Mouse (Mus musculus) kidney, adult 2 months (tissue): ENCODE data around the gene Slfnl1. TPM values are rescaled to one million over a fixed set of nuclear protein-coding genes. Genes with fewer than 3 reads are reported as not detected.

Experiments used
- DNase-seq: peaks from one replicate; pipeline ENCODE4 v3.0.0; 2021
- H3K27ac ChIP-seq: fragments of 200-500 bp; 2 replicates; pipeline ENCODE4 v1.5.1; 2012; ENCODE audit warnings: low read depth, low read length, control low read depth, inconsistent platforms; ENCODE audit not compliant: insufficient read depth
- H3K27me3 ChIP-seq: fragments of 200-500 bp; replicated peaks from 2 replicates; pipeline ENCODE4 v1.6.1; 2012; ENCODE audit warnings: mild to moderate bottlenecking, moderate library complexity, low read length, inconsistent platforms; ENCODE audit not compliant: control insufficient read depth, insufficient read depth
- H3K36me3 ChIP-seq: fragments of 200-500 bp; 2 replicates; pipeline ENCODE4 v1.6.1; 2012; ENCODE audit warnings: mild to moderate bottlenecking, moderate library complexity, low read length, inconsistent platforms; ENCODE audit not compliant: control insufficient read depth, insufficient read depth
- H3K4me1 ChIP-seq: fragments of 200-500 bp; 2 replicates; pipeline ENCODE4 v1.6.1; 2011; ENCODE audit warnings: low read length; ENCODE audit not compliant: control insufficient read depth, insufficient read depth
- H3K4me3 ChIP-seq: fragments of 200-500 bp; 2 replicates; pipeline ENCODE4 v1.5.1; 2011; ENCODE audit warnings: mild to moderate bottlenecking, low read depth, low read length, control low read depth; ENCODE audit not compliant: insufficient read depth
- CTCF ChIP-seq: fragments of 200-500 bp; conservative IDR thresholded peaks from 2 replicates; pipeline ENCODE4 v1.5.1; 2011; ENCODE audit warnings: low read depth, mild to moderate bottlenecking, control low read depth, low read length, moderate library complexity, mixed read lengths; ENCODE audit not compliant: insufficient read depth, insufficient read length
- POLR2A ChIP-seq: fragments of 200-500 bp; IDR thresholded peaks from one replicate; pipeline ENCODE4 v1.6.1; 2011; ENCODE audit warnings: low read depth, low read length, control low read depth
- WGBS: fragments of 180-500 bp; shearing (Covaris S2); methylation state at CpG from one replicate; pipeline ENCODE4 v1.1.7; 2018; 5-methylcytosine and 5-hydroxymethylcytosine counted together
- polyA plus RNA-seq: library from polyadenylated mRNA; depleted of rRNA; stranded (reverse); fragments of >200 nt; gene quantifications from 2 replicates; pipeline ENCODE4 v1.2.3, GENCODE M21; 2012; rRNA removed

The Slfnl1 gene
- polyA plus RNA-seq: 0.15 and 0.31 TPM in 2 replicates

GRCm38 (mm10) chr4:120531986-120532385, at the start of gene Slfnl1:
Gene Slfnl1, plus strand, starts transcription at chr4:120532231.
- H3K4me1 ChIP-seq: no peaks in the 10 kb centered on the region
- H3K27ac ChIP-seq: no peak within 1 kb of the TSS
- no peaks in the 10 kb centered on the region for H3K27me3 ChIP-seq
- TF ChIP-seq CTCF (no peak), POLR2A (no peak)
- 87% methylated on average over 6 of the region's 6 CpGs for WGBS
- no peaks in the 10 kb centered on the region for H3K36me3 ChIP-seq
- DNase-seq: no peak
- H3K4me3 ChIP-seq: no peak within 1 kb of the TSS

GRCm38 (mm10) chr4:120487707-120488106, 44.3 kb upstream of the Slfnl1 start:
- DNase-seq: peak; percentile 19
- 30% methylated on average over 1 of the region's 1 CpGs for WGBS
- Histone ChIP-seq H3K4me1 (no peaks in the 10 kb centered on the region), H3K27ac (no peak overlapping the region), H3K36me3 (no peaks in the 10 kb centered on the region; the same call in 1 of the 2 replicates), H3K4me3 (no peak overlapping the region), H3K27me3 (no peaks in the 10 kb centered on the region)
- TF ChIP-seq POLR2A (no peak), CTCF (no peak)

GRCm38 (mm10) chr4:120506955-120507354, 25.1 kb upstream of the Slfnl1 start:
- 98% methylated on average over 1 of the region's 1 CpGs for WGBS
- TF ChIP-seq POLR2A: no peak
- no peak for TF ChIP-seq CTCF
- no peak for DNase-seq
- Histone ChIP-seq H3K4me1 (no peaks in the 10 kb centered on the region), H3K36me3 (no peaks in the 10 kb centered on the region; the same call in 1 of the 2 replicates), H3K4me3 (no peak overlapping the region), H3K27me3 (no peaks in the 10 kb centered on the region), H3K27ac (no peak overlapping the region)

- no peaks in the 10 kb centered on the region for H3K4me1 ChIP-seq
- TF ChIP-seq CTCF: no peak
- TF ChIP-seq POLR2A: no peak
- peaks cover 2% of the 10 kb centered on the region for H3K36me3 ChIP-seq
- H3K27ac ChIP-seq: no peak overlapping the region
- no peaks in the 10 kb centered on the region for H3K27me3 ChIP-seq
- DNase-seq: no peak
- 97% methylated on average over 4 of the region's 4 CpGs for WGBS
- H3K4me3 ChIP-seq: no peak overlapping the region
These were observed 20.8 kb upstream of the Slfnl1 start for GRCm38 (mm10) chr4:120511203-120511602.

- H3K4me1 ChIP-seq: no peaks in the 10 kb centered on the region
- 100% methylated on average over 2 of the region's 2 CpGs for WGBS
- DNase-seq: no peak
- H3K27me3 ChIP-seq: no peaks in the 10 kb centered on the region
- H3K36me3 ChIP-seq: peaks cover 2% of the 10 kb centered on the region
- no peak overlapping the region for H3K4me3 ChIP-seq
- TF ChIP-seq CTCF (no peak), POLR2A (no peak)
- no peak overlapping the region for H3K27ac ChIP-seq
These were observed 17.7 kb upstream of the Slfnl1 start for GRCm38 (mm10) chr4:120514366-120514765.

- TF ChIP-seq POLR2A (no peak), CTCF (no peak)
- WGBS: 79% methylated on average over 7 of the region's 7 CpGs
- H3K4me3 ChIP-seq: no peak overlapping the region
These were observed 15.5 kb upstream of the Slfnl1 start for GRCm38 (mm10) chr4:120516491-120516890.

GRCm38 (mm10) chr4:120516907-120517306, 15.1 kb upstream of the Slfnl1 start:
- TF ChIP-seq CTCF (no peak), POLR2A (no peak)
- Histone ChIP-seq H3K27ac (peak overlapping the region; percentile 34; the same call in 1 of the 2 replicates), H3K4me3 (no peak overlapping the region), H3K27me3 (no peaks in the 10 kb centered on the region), H3K36me3 (peaks cover 2% of the 10 kb centered on the region), H3K4me1 (no peaks in the 10 kb centered on the region)
- no peak for DNase-seq
- 76% methylated on average over 7 of the region's 7 CpGs for WGBS

More at GRCm38 (mm10) chr4:120516491-120516890, 15.5 kb upstream of the Slfnl1 start:
- Histone ChIP-seq H3K36me3 (peaks cover 2% of the 10 kb centered on the region), H3K27ac (peak overlapping the region; percentile 34; the same call in 1 of the 2 replicates), H3K4me1 (no peaks in the 10 kb centered on the region), H3K27me3 (no peaks in the 10 kb centered on the region)
- DNase-seq: peak; percentile 46

GRCm38 (mm10) chr4:120517335-120517734, 14.7 kb upstream of the Slfnl1 start:
- Histone ChIP-seq H3K27ac (peak overlapping the region; percentile 68), H3K4me3 (no peak overlapping the region), H3K27me3 (no peaks in the 10 kb centered on the region), H3K4me1 (no peaks in the 10 kb centered on the region), H3K36me3 (peaks cover 2% of the 10 kb centered on the region)
- TF ChIP-seq POLR2A: no peak
- TF ChIP-seq CTCF: no peak
- peak; percentile 90 for DNase-seq
- 51% methylated on average over 4 of the region's 4 CpGs for WGBS
